14 mouse cellular contexts compared by ENCODE assay signal in genomic region chr5:76651151-76651725, GRCm38 (mm10). TPM values are rescaled to one million over a fixed set of nuclear protein-coding genes. Genes with fewer than 3 reads are reported as not detected.
DNase-seq lines count a peak whose midpoint lies in the region; ATAC-seq and TF ChIP-seq lines count a peak whose summit lies in the region.
"Had no signal": no experiment of that assay in that cellular context is flagged by ENCODE, and none has a peak within 500 bp of the region (broad histone marks: within the 10 kb centered on the region; RNA-seq: fewer than 3 reads in every experiment).

No protein-coding gene starts in this region.

- TF ChIP-seq CTCF in kidney, postnatal 0 days (IDR thresholded peaks at IDR 0.05; ENCODE audit: low read depth): no peak

- H3K27ac ChIP-seq in kidney, postnatal 0 days: no peak overlapping the region
- no peak overlapping the region for H3K27ac ChIP-seq in forebrain, embryonic 15.5 days (replicated peaks)
- H3K27ac ChIP-seq in intestine, embryonic 15.5 days: no peak overlapping the region

- H3K36me3 ChIP-seq in kidney, postnatal 0 days (ENCODE audit: insufficient read depth, low read length): no peaks in the 10 kb centered on the region
- no peaks in the 10 kb centered on the region for H3K36me3 ChIP-seq in forebrain, embryonic 15.5 days
- H3K36me3 ChIP-seq in intestine, embryonic 15.5 days: no peaks in the 10 kb centered on the region

- no peaks in the 10 kb centered on the region for H3K4me1 ChIP-seq in kidney, postnatal 0 days (replicated peaks; ENCODE audit: insufficient read depth, low read length)
- no peaks in the 10 kb centered on the region for H3K4me1 ChIP-seq in forebrain, embryonic 15.5 days
- no peaks in the 10 kb centered on the region for H3K4me1 ChIP-seq in intestine, embryonic 15.5 days (replicated peaks)
- H3K4me1 ChIP-seq: heart, embryonic 12.5 days had no signal

- ATAC-seq in kidney, postnatal 0 days (replicated peaks; ENCODE audit: low FRiP score, low read depth): 0 out of 2 replicates have a peak, but pooled peaks have one; percentile 46
- peak; percentile 32; the same call in 1 of the 2 replicates for ATAC-seq in forebrain, embryonic 15.5 days (replicated peaks)
- ATAC-seq in intestine, embryonic 15.5 days: peak; percentile 76
- ATAC-seq: inflammation-experienced regulatory T-cells, adult 6 months had no signal

- H3K4me2 ChIP-seq in kidney, postnatal 0 days (ENCODE audit: low read length): no peak overlapping the region
- H3K4me2 ChIP-seq in forebrain, embryonic 15.5 days (replicated peaks): no peak overlapping the region
- no peak overlapping the region for H3K4me2 ChIP-seq in intestine, embryonic 15.5 days (replicated peaks)
- H3K4me2 ChIP-seq: heart, embryonic 12.5 days; lung, embryonic 14.5 days had no signal

- no peaks in the 10 kb centered on the region for H3K27me3 ChIP-seq in kidney, postnatal 0 days (ENCODE audit: insufficient read depth, low read length)
- H3K27me3 ChIP-seq in forebrain, embryonic 15.5 days: no peaks in the 10 kb centered on the region
- no peaks in the 10 kb centered on the region for H3K27me3 ChIP-seq in intestine, embryonic 15.5 days (replicated peaks)
- H3K27me3 ChIP-seq: CH12.LX; heart, embryonic 12.5 days had no signal

- no peak overlapping the region for H3K9ac ChIP-seq in kidney, postnatal 0 days (ENCODE audit: low read depth, low read length)
- no peak overlapping the region for H3K9ac ChIP-seq in forebrain, embryonic 15.5 days (replicated peaks)
- H3K9ac ChIP-seq in intestine, embryonic 15.5 days: no peak overlapping the region
- H3K9ac ChIP-seq: heart, embryonic 12.5 days; lung, embryonic 14.5 days had no signal

- no peak for DNase-seq in kidney, postnatal 0 days (ENCODE audit: low spot score)
- DNase-seq in kidney, postnatal 4 days: no peak
- peak; percentile 36 for DNase-seq in retina, embryonic 14.5 days (ENCODE audit: low spot score)
- DNase-seq in urinary bladder, adult 18-20 months (ENCODE audit: low spot score in 2 of 2): no peak
- no peak for DNase-seq in right cerebral cortex, postnatal 36 days (ENCODE audit: low spot score in 2 of 2)
- DNase-seq: adrenal gland, postnatal 25 days; cerebellum, adult 11 months; lung, embryonic 14.5 days; thymus, postnatal 14 days had no signal

- no peaks in the 10 kb centered on the region for H3K9me3 ChIP-seq in kidney, postnatal 0 days (replicated peaks; ENCODE audit: low read length)
- no peaks in the 10 kb centered on the region for H3K9me3 ChIP-seq in forebrain, embryonic 15.5 days
- no peaks in the 10 kb centered on the region for H3K9me3 ChIP-seq in intestine, embryonic 15.5 days
- H3K9me3 ChIP-seq: heart, embryonic 12.5 days had no signal

- no peak overlapping the region for H3K4me3 ChIP-seq in kidney, postnatal 0 days (replicated peaks; ENCODE audit: low read depth, low read length)
- H3K4me3 ChIP-seq in forebrain, embryonic 15.5 days: no peak overlapping the region
- H3K4me3 ChIP-seq in intestine, embryonic 15.5 days (replicated peaks): no peak overlapping the region
- H3K4me3 ChIP-seq: heart, embryonic 12.5 days had no signal

- 59% methylated on average over 5 of the region's 5 CpGs for WGBS in kidney, postnatal 0 days
- 55% methylated on average over 5 of the region's 5 CpGs for WGBS in forebrain, embryonic 15.5 days
- WGBS in intestine, embryonic 15.5 days: 64% methylated on average over 5 of the region's 5 CpGs

RNA-seq across cellular contexts. Expression of gene C530008M17Rik, which starts 5.1 kb away (rescaled TPM):
- polyA plus RNA-seq in kidney, postnatal 0 days (2015; fragmentation: Nextera tagmentation; extraction: Ambion mirVana): 6.8 and 8.1 TPM in 2 replicates
- 84.9 and 94.2 TPM in 2 replicates for polyA plus RNA-seq in forebrain, embryonic 15.5 days (2015; fragmentation: Nextera tagmentation; extraction: Ambion mirVana)
- 15.7 and 16.5 TPM in 2 replicates for polyA plus RNA-seq in intestine, embryonic 15.5 days (2015; fragmentation: Nextera tagmentation; extraction: Ambion mirVana)
